Mouse (Mus musculus): ENCODE measurements around the gene Alk. TPM values are rescaled to one million over a fixed set of nuclear protein-coding genes. Genes with fewer than 3 reads are reported as not detected.

Gene Alk
- polyA plus RNA-seq, 1 experiment, result 0.03 TPM

- WGBS, result 91% methylated on average over 9 of the region's 9 CpGs
- no peak for DNase-seq
- Histone ChIP-seq H3K4me3 (ENCODE audit: control insufficient read depth, insufficient read depth, low read length) (no peak overlapping the region), H3K4me1 (replicated peaks; ENCODE audit: control insufficient read depth, insufficient read depth, low read length) (no peaks in the 10 kb centered on the region), H3K36me3 (ENCODE audit: control insufficient read depth, insufficient read depth, low read length) (no peaks in the 10 kb centered on the region), H3K27me3 (ENCODE audit: control insufficient read depth, insufficient read depth, low read length) (peaks cover 1% of the 10 kb centered on the region; the same call in 1 of the 2 replicates), H3K27ac (ENCODE audit: control insufficient read depth, insufficient read depth, low read length) (no peak overlapping the region)
- TF ChIP-seq CTCF (IDR thresholded peaks at IDR 0.05; ENCODE audit: borderline replicate concordance, control insufficient read depth, extremely low read depth, insufficient read depth, low read length, poor library complexity), result no peak
- TF ChIP-seq POLR2A (IDR thresholded peaks at IDR 0.05; ENCODE audit: control insufficient read depth, extremely low read depth, insufficient read depth, low read length, poor library complexity), result no peak
Measured at GRCm38 (mm10) chr17:71874795-71875194, 729.6 kb downstream of the Alk start.

GRCm38 (mm10) chr17:71874077-71874476 is 730.4 kb downstream of the Alk start:
- peaks cover 4% of the 10 kb centered on the region; the same call in 1 of the 2 replicates for H3K27me3 ChIP-seq (ENCODE audit: control insufficient read depth, insufficient read depth, low read length)
- 47% methylated on average over 6 of the region's 6 CpGs for WGBS
- H3K36me3 ChIP-seq (ENCODE audit: control insufficient read depth, insufficient read depth, low read length), result no peaks in the 10 kb centered on the region
- H3K4me3 ChIP-seq (ENCODE audit: control insufficient read depth, insufficient read depth, low read length), result no peak overlapping the region
- DNase-seq, result peak; percentile 68
- TF ChIP-seq CTCF (IDR thresholded peaks at IDR 0.05; ENCODE audit: borderline replicate concordance, control insufficient read depth, extremely low read depth, insufficient read depth, low read length, poor library complexity) (peak; percentile 18; the same call in 1 of the 2 replicates), POLR2A (IDR thresholded peaks at IDR 0.05; ENCODE audit: control insufficient read depth, extremely low read depth, insufficient read depth, low read length, poor library complexity) (no peak)
- H3K4me1 ChIP-seq (replicated peaks; ENCODE audit: control insufficient read depth, insufficient read depth, low read length), result no peaks in the 10 kb centered on the region
- no peak overlapping the region for H3K27ac ChIP-seq (ENCODE audit: control insufficient read depth, insufficient read depth, low read length)

- Histone ChIP-seq H3K27ac (ENCODE audit: control insufficient read depth, insufficient read depth, low read length) (no peak overlapping the region), H3K36me3 (ENCODE audit: control insufficient read depth, insufficient read depth, low read length) (no peaks in the 10 kb centered on the region), H3K4me3 (ENCODE audit: control insufficient read depth, insufficient read depth, low read length) (no peak overlapping the region), H3K4me1 (replicated peaks; ENCODE audit: control insufficient read depth, insufficient read depth, low read length) (no peaks in the 10 kb centered on the region), H3K27me3 (ENCODE audit: control insufficient read depth, insufficient read depth, low read length) (peaks cover 4% of the 10 kb centered on the region; the same call in 1 of the 2 replicates)
- TF ChIP-seq CTCF (IDR thresholded peaks at IDR 0.05; ENCODE audit: borderline replicate concordance, control insufficient read depth, extremely low read depth, insufficient read depth, low read length, poor library complexity) (no peak), POLR2A (IDR thresholded peaks at IDR 0.05; ENCODE audit: control insufficient read depth, extremely low read depth, insufficient read depth, low read length, poor library complexity) (no peak)
- WGBS, result 69% methylated on average over 5 of the region's 5 CpGs
- DNase-seq, result peak; percentile 40
Measured at GRCm38 (mm10) chr17:71872976-71873375, 731.5 kb downstream of the Alk start.

- H3K4me1 ChIP-seq (replicated peaks; ENCODE audit: control insufficient read depth, insufficient read depth, low read length), result no peaks in the 10 kb centered on the region
- WGBS, result 95% methylated on average over 7 of the region's 7 CpGs
- no peak for TF ChIP-seq POLR2A (IDR thresholded peaks at IDR 0.05; ENCODE audit: control insufficient read depth, extremely low read depth, insufficient read depth, low read length, poor library complexity)
- no peak for TF ChIP-seq CTCF (IDR thresholded peaks at IDR 0.05; ENCODE audit: borderline replicate concordance, control insufficient read depth, extremely low read depth, insufficient read depth, low read length, poor library complexity)
Measured at GRCm38 (mm10) chr17:71871981-71872380, 732.4 kb downstream of the Alk start.

GRCm38 (mm10) chr17:71870641-71871040 is 733.8 kb downstream of the Alk start:
- H3K4me1 ChIP-seq (replicated peaks; ENCODE audit: control insufficient read depth, insufficient read depth, low read length), result no peaks in the 10 kb centered on the region
- DNase-seq, result no peak
- TF ChIP-seq CTCF (IDR thresholded peaks at IDR 0.05; ENCODE audit: borderline replicate concordance, control insufficient read depth, extremely low read depth, insufficient read depth, low read length, poor library complexity), result no peak
- TF ChIP-seq POLR2A (IDR thresholded peaks at IDR 0.05; ENCODE audit: control insufficient read depth, extremely low read depth, insufficient read depth, low read length, poor library complexity), result no peak
- WGBS, result 86% methylated on average over 1 of the region's 1 CpGs
- H3K4me3 ChIP-seq (ENCODE audit: control insufficient read depth, insufficient read depth, low read length), result no peak overlapping the region
- H3K27me3 ChIP-seq (ENCODE audit: control insufficient read depth, insufficient read depth, low read length), result peaks cover 4% of the 10 kb centered on the region; the same call in 1 of the 2 replicates
- no peak overlapping the region for H3K27ac ChIP-seq (ENCODE audit: control insufficient read depth, insufficient read depth, low read length)
- H3K36me3 ChIP-seq (ENCODE audit: control insufficient read depth, insufficient read depth, low read length), result no peaks in the 10 kb centered on the region

More at GRCm38 (mm10) chr17:71871981-71872380, 732.4 kb downstream of the Alk start:
- no peak for DNase-seq
- Histone ChIP-seq H3K27ac (ENCODE audit: control insufficient read depth, insufficient read depth, low read length) (no peak overlapping the region), H3K27me3 (ENCODE audit: control insufficient read depth, insufficient read depth, low read length) (peaks cover 4% of the 10 kb centered on the region; the same call in 1 of the 2 replicates), H3K4me3 (ENCODE audit: control insufficient read depth, insufficient read depth, low read length) (no peak overlapping the region), H3K36me3 (ENCODE audit: control insufficient read depth, insufficient read depth, low read length) (no peaks in the 10 kb centered on the region)

GRCm38 (mm10) chr17:71870232-71870621 is 734.2 kb downstream of the Alk start:
- no peak for DNase-seq
- Histone ChIP-seq H3K4me1 (replicated peaks; ENCODE audit: control insufficient read depth, insufficient read depth, low read length) (no peaks in the 10 kb centered on the region), H3K27me3 (ENCODE audit: control insufficient read depth, insufficient read depth, low read length) (peaks cover 4% of the 10 kb centered on the region; the same call in 1 of the 2 replicates), H3K27ac (ENCODE audit: control insufficient read depth, insufficient read depth, low read length) (no peak overlapping the region), H3K36me3 (ENCODE audit: control insufficient read depth, insufficient read depth, low read length) (no peaks in the 10 kb centered on the region), H3K4me3 (ENCODE audit: control insufficient read depth, insufficient read depth, low read length) (no peak overlapping the region)
- TF ChIP-seq POLR2A (IDR thresholded peaks at IDR 0.05; ENCODE audit: control insufficient read depth, extremely low read depth, insufficient read depth, low read length, poor library complexity) (no peak), CTCF (IDR thresholded peaks at IDR 0.05; ENCODE audit: borderline replicate concordance, control insufficient read depth, extremely low read depth, insufficient read depth, low read length, poor library complexity) (no peak)
- WGBS, result 89% methylated on average over 8 of the region's 8 CpGs

All from thymus, adult 2 months (tissue).